Mouse (Mus musculus) midbrain, embryonic 14.5 days (tissue): ENCODE results near the gene Gm26897. TPM values are rescaled to one million over a fixed set of nuclear protein-coding genes. Genes with fewer than 3 reads are reported as not detected.
A peak's percentile ranks its signal among the peaks of the same experiment; 100 is the strongest.

Source experiments
- ATAC-seq: fragments of 200-750 bp; cut with Nextera tagmentation; 2 replicates; pipeline ENCODE4 v1.8.0; 2017; ENCODE audit warnings: moderate number of reproducible peaks, moderate library complexity; ENCODE audit not compliant: low FRiP score, low TSS enrichment
- DNase-seq: peaks from one replicate; pipeline ENCODE4 v3.0.0-alpha.2; 2015
- H3K27ac ChIP-seq: fragments of 300-500 bp; sonication (generic); replicated peaks from 2 replicates; pipeline ENCODE4 v1.5.1; 2014; ENCODE audit warnings: mild to moderate bottlenecking, low read depth, low read length, moderate library complexity
- H3K27me3 ChIP-seq: fragments of 300-500 bp; sonication (generic); 2 replicates; pipeline ENCODE4 v1.6.1; 2014; ENCODE audit warnings: low read length, control low read depth, mixed read lengths; ENCODE audit not compliant: control insufficient read depth, insufficient read depth
- H3K36me3 ChIP-seq: fragments of 300-500 bp; sonication (generic); 2 replicates; pipeline ENCODE4 v1.6.1; 2014; ENCODE audit warnings: low read length, control low read depth; ENCODE audit not compliant: control insufficient read depth, insufficient read depth
- H3K4me1 ChIP-seq: fragments of 300-500 bp; sonication (generic); 2 replicates; pipeline ENCODE4 v1.6.1; 2014; ENCODE audit warnings: mild to moderate bottlenecking, antibody characterized with exemption, low read length, control low read depth; ENCODE audit not compliant: control insufficient read depth, insufficient read depth
- H3K4me2 ChIP-seq: fragments of 300-500 bp; sonication (generic); 2 replicates; pipeline ENCODE4 v1.6.1; 2014; ENCODE audit warnings: mild to moderate bottlenecking, low read length, moderate library complexity
- H3K4me3 ChIP-seq: fragments of 300-500 bp; sonication (generic); replicated peaks from 2 replicates; pipeline ENCODE4 v1.5.1; 2014; ENCODE audit warnings: low read depth, low read length
- H3K9ac ChIP-seq: fragments of 300-500 bp; sonication (generic); replicated peaks from 2 replicates; pipeline ENCODE4 v1.6.1; 2014; ENCODE audit warnings: mild to moderate bottlenecking, low read length, moderate library complexity
- H3K9me3 ChIP-seq: fragments of 300-500 bp; sonication (generic); 2 replicates; pipeline ENCODE4 v1.6.1; 2016; ENCODE audit warnings: low read length, control low read depth, mixed read lengths; ENCODE audit not compliant: control insufficient read depth
- WGBS: fragments of 180-500 bp; shearing (Covaris S2); extraction: QIAGEN DNeasy Blood & Tissue Kit; methylation state at CpG from one replicate; pipeline ENCODE4 v1.1.7; 2014; 5-methylcytosine and 5-hydroxymethylcytosine counted together
- polyA plus RNA-seq: library from polyadenylated mRNA; unstranded; fragments of >200 nt; fragmentation: Nextera tagmentation; extraction: Ambion mirVana; gene quantifications from 2 replicates; pipeline ENCODE4 v1.2.1, GENCODE M21; 2014

The Gm26897 gene
- polyA plus RNA-seq, 1 experiment from 2014 or later: not detected

GRCm38 (mm10) chr5:111739480-111739879 lies 5.8 kb downstream of the Gm26897 start:
- Histone ChIP-seq H3K27me3 (peaks cover 3% of the 10 kb centered on the region; the same call in 1 of the 2 replicates), H3K4me3 (no peak overlapping the region), H3K27ac (no peak overlapping the region), H3K36me3 (0 out of 2 replicates have a peak, but pooled peaks cover under 1% of the 10 kb centered on the region), H3K9me3 (no peaks in the 10 kb centered on the region), H3K4me1 (peaks cover 31% of the 10 kb centered on the region), H3K9ac (no peak overlapping the region), H3K4me2 (no peak overlapping the region)
- no peak for ATAC-seq
- 76% methylated on average over 6 of the region's 6 CpGs for WGBS
- DNase-seq: no peak

GRCm38 (mm10) chr5:111740384-111741275 lies 6.9 kb downstream of the Gm26897 start:
- Histone ChIP-seq H3K9me3 (no peaks in the 10 kb centered on the region), H3K4me1 (peaks cover 31% of the 10 kb centered on the region), H3K27ac (peak overlapping the region; percentile 87), H3K27me3 (peaks cover 3% of the 10 kb centered on the region; the same call in 1 of the 2 replicates), H3K9ac (no peak overlapping the region; the same call in 1 of the 2 replicates), H3K36me3 (0 out of 2 replicates have a peak, but pooled peaks cover 2% of the 10 kb centered on the region), H3K4me3 (no peak overlapping the region), H3K4me2 (peak overlapping the region; percentile 40)
- ATAC-seq: peak; percentile 51; the same call in 1 of the 2 replicates
- 11% methylated on average over 16 of the region's 16 CpGs for WGBS
- DNase-seq: peak; percentile 49

DNA sequence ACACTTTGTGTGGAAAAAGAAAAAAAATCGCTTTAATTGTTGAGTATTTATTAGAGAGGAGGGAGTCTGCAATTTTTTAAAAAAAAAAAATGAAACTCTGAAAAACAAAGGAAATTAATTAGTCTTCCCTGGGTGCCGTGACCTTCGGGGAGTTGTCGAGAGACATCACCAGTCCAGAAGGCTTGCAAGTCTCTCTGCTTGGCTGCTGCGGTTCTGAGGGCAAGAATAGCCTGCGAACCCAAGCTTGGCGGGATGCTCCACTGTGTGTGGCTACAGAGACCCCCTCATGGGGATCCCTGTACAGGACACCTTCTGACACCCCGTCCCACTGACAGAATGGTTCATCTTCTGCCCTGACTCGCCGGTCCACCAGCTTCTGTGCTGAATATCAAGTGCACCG lies 7.6 kb downstream of the Gm26897 start:
- Histone ChIP-seq H3K4me3 (no peak overlapping the region), H3K4me1 (peaks cover 31% of the 10 kb centered on the region), H3K27ac (peak overlapping the region; percentile 87), H3K4me2 (peak overlapping the region; percentile 40), H3K36me3 (0 out of 2 replicates have a peak, but pooled peaks cover 2% of the 10 kb centered on the region), H3K27me3 (peaks cover 3% of the 10 kb centered on the region; the same call in 1 of the 2 replicates), H3K9ac (peak overlapping the region; percentile 12; the same call in 1 of the 2 replicates), H3K9me3 (no peaks in the 10 kb centered on the region)
- 3% methylated on average over 11 of the region's 11 CpGs for WGBS
- no peak for ATAC-seq
- DNase-seq: peak; percentile 56

- Histone ChIP-seq H3K36me3 (0 out of 2 replicates have a peak, but pooled peaks cover 2% of the 10 kb centered on the region), H3K27me3 (peaks cover 3% of the 10 kb centered on the region; the same call in 1 of the 2 replicates), H3K4me3 (no peak overlapping the region; the same call in 1 of the 2 replicates), H3K27ac (peak overlapping the region; percentile 87), H3K9ac (peak overlapping the region; percentile 29; the same call in 1 of the 2 replicates), H3K9me3 (no peaks in the 10 kb centered on the region), H3K4me1 (peaks cover 31% of the 10 kb centered on the region), H3K4me2 (peak overlapping the region; percentile 40)
- peak; percentile 85 for DNase-seq
- peak; percentile 62 for ATAC-seq
- WGBS: 7% methylated on average over 13 of the region's 13 CpGs
These were observed 8.7 kb downstream of the Gm26897 start for GRCm38 (mm10) chr5:111742290-111742898.

DNA sequence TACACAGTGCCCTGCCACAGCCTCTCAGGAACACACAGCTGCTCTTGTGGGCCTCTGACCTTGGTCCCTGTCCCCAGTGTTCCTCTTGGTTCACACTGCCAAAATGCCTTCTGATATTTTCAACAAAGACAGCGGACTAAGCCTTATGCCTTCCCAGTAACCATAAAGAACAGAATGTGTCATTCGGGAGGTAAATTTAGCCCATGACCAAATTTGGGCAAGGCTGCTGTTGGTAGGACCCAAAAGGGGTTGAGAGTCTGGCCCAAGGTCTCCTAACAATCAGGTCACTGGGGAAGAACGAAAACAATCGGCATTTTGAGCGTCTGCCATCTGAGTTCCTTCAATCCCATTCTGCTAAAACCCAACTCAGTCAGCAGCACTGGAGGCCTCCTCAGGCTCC lies 15.9 kb downstream of the Gm26897 start:
- no peak for DNase-seq
- 77% methylated on average over 5 of the region's 5 CpGs for WGBS
- ATAC-seq: no peak
- H3K4me1 ChIP-seq: peaks cover 33% of the 10 kb centered on the region
- H3K36me3 ChIP-seq: 0 out of 2 replicates have a peak, but pooled peaks cover under 1% of the 10 kb centered on the region
- H3K9me3 ChIP-seq: no peaks in the 10 kb centered on the region
- peak overlapping the region; percentile 86 for H3K27ac ChIP-seq
- no peak overlapping the region for H3K4me3 ChIP-seq
- H3K9ac ChIP-seq: 0 out of 2 replicates have a peak overlapping the region, but pooled peaks have one; percentile 17
- H3K27me3 ChIP-seq: no peaks in the 10 kb centered on the region
- no peak overlapping the region for H3K4me2 ChIP-seq

GRCm38 (mm10) chr5:111750092-111750491 lies 16.4 kb downstream of the Gm26897 start:
- peak; percentile 69 for DNase-seq
- Histone ChIP-seq H3K9me3 (no peaks in the 10 kb centered on the region), H3K4me1 (peaks cover 34% of the 10 kb centered on the region), H3K9ac (0 out of 2 replicates have a peak overlapping the region, but pooled peaks have one; percentile 17), H3K27ac (peak overlapping the region; percentile 86), H3K36me3 (no peaks in the 10 kb centered on the region), H3K27me3 (no peaks in the 10 kb centered on the region), H3K4me3 (no peak overlapping the region), H3K4me2 (0 out of 2 replicates have a peak overlapping the region, but pooled peaks have one; percentile 27)
- WGBS: 41% methylated on average over 13 of the region's 13 CpGs
- ATAC-seq: peak; percentile 31; the same call in 1 of the 2 replicates

GRCm38 (mm10) chr5:111754484-111755139 lies 20.9 kb downstream of the Gm26897 start:
- Histone ChIP-seq H3K9ac (peak overlapping the region; percentile 38; the same call in 1 of the 2 replicates), H3K4me3 (no peak overlapping the region), H3K27ac (peak overlapping the region; percentile 90), H3K4me1 (peaks cover 34% of the 10 kb centered on the region), H3K36me3 (no peaks in the 10 kb centered on the region), H3K27me3 (no peaks in the 10 kb centered on the region), H3K4me2 (peak overlapping the region; percentile 48), H3K9me3 (no peaks in the 10 kb centered on the region)
- peak; percentile 76 for ATAC-seq
- WGBS: 21% methylated on average over 16 of the region's 16 CpGs
- DNase-seq: peak; percentile 68

DNA sequence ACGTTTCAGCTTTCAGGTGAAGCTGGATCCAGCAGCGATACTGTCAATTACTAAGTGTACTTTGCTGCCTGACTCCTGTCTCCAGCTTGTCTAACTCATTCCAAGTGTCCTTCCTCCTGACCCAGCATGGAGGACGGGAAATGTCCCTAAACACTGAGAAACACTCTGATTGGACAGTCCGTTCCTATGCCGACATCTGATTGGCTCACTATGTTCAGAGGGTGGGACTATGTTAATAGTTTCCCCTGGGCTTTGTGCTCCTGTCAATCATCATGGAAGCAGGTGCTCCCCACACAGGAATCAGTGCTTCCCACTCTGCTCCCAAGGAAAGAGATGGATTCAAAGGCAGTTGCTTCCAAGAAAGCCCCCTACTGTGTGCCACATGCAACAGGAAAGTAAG lies 21.6 kb downstream of the Gm26897 start:
- Histone ChIP-seq H3K4me1 (peaks cover 29% of the 10 kb centered on the region), H3K4me3 (no peak overlapping the region), H3K9ac (no peak overlapping the region), H3K4me2 (peak overlapping the region; percentile 48), H3K36me3 (no peaks in the 10 kb centered on the region), H3K9me3 (no peaks in the 10 kb centered on the region), H3K27ac (peak overlapping the region; percentile 90), H3K27me3 (no peaks in the 10 kb centered on the region)
- WGBS: 8% methylated on average over 5 of the region's 5 CpGs
- DNase-seq (peak; percentile 84), ATAC-seq (peak; percentile 73; the same call in 1 of the 2 replicates)
